Comparison of ENCODE assay signal across 7 mouse cellular contexts in the genomic region with DNA sequence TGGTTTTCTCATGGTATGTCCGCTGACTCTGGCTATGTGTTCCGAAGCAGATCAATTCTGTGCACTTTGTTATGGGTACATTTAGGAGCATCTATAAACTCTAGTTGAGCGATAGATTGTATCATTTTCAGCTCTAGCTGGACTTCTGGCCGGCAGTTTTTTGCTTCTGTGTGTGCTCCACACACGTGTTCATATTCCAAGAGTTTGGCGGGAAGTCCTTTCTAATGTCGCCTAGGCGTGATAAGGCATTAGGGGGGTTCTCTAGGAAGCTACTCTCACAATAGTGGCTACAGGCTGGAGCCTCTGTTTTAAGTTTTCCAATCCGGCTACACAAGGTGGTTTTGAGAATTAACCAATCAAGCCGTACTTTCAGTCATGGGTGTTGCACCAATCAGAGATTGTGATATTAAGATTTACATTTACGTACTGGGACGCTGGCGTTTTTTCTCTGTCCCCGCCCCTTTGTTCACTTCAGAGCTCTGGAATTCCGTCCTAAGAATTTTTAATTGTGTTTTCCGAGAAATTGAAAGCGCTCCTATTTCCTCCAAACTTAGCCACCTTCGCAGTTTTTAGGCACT. TPM values are rescaled to one million over a fixed set of nuclear protein-coding genes. Genes with fewer than 3 reads are reported as not detected.
DNase-seq lines count a peak whose midpoint lies in the region; ATAC-seq lines count a peak whose summit lies in the region.

No protein-coding gene starts in this region.

- peak overlapping the region; percentile 100 for H3K4me2 ChIP-seq in hindbrain, embryonic 16.5 days (ENCODE audit: low read length)

- peak; percentile 86 for ATAC-seq in hindbrain, embryonic 16.5 days

- no peaks in the 10 kb centered on the region for H3K36me3 ChIP-seq in hindbrain, embryonic 16.5 days (ENCODE audit: control insufficient read depth, insufficient read depth, low read length)

- WGBS in hindbrain, embryonic 16.5 days, result 0% methylated on average over 18 of the region's 18 CpGs

- H3K4me3 ChIP-seq in hindbrain, embryonic 16.5 days (ENCODE audit: low read length), result peak overlapping the region; percentile 54

- peak overlapping the region; percentile 82 for H3K27ac ChIP-seq in hindbrain, embryonic 16.5 days (ENCODE audit: low read depth, low read length)

- peak; percentile 96 for DNase-seq in ZHBTc4 (ENCODE audit: low read depth, low spot score)
- DNase-seq in cerebellum, postnatal 10 days, result peak; percentile 78 to 83
- peak; percentile 54 to 58 for DNase-seq in frontal cortex, postnatal 10 days (ENCODE audit: low spot score in 2 of 2)
- DNase-seq in left cerebral cortex, adult 18-20 months (ENCODE audit: low spot score in 2 of 2), result peak; percentile 47 to 64
- DNase-seq in lung, postnatal 36 days, result peak; percentile 93
- DNase-seq in right cerebral cortex, postnatal 14 days, result peak; percentile 10

- no peaks in the 10 kb centered on the region for H3K27me3 ChIP-seq in hindbrain, embryonic 16.5 days (replicated peaks; ENCODE audit: control insufficient read depth, insufficient read depth, low read length)

- H3K4me1 ChIP-seq in hindbrain, embryonic 16.5 days (ENCODE audit: control insufficient read depth, insufficient read depth, low read depth, low read length), result peaks cover 9% of the 10 kb centered on the region

- peak overlapping the region; percentile 70 for H3K9ac ChIP-seq in hindbrain, embryonic 16.5 days (ENCODE audit: low read depth, low read length)

- no peaks in the 10 kb centered on the region for H3K9me3 ChIP-seq in hindbrain, embryonic 16.5 days (ENCODE audit: control insufficient read depth, low read length)

RNA-seq across cellular contexts. Expression of a gene that starts 2.9 kb away (rescaled TPM):
- polyA plus RNA-seq in hindbrain, embryonic 16.5 days (2015; fragmentation: Nextera tagmentation; extraction: Ambion mirVana), result 0.07 and 0.10 TPM in 2 replicates
- 1 to 10 TPM; 3.1 to 3.7 TPM for total RNA-seq in left cerebral cortex, adult 18-20 months (2021)

RNA-seq across cellular contexts. Expression of a gene that starts 4.5 kb away (rescaled TPM):
- 0.59 TPM in 1 of 2 replicates, not detected in the other for polyA plus RNA-seq in hindbrain, embryonic 16.5 days (2015; fragmentation: Nextera tagmentation; extraction: Ambion mirVana)
- 100 to 1,000 TPM; 168 to 177 TPM for total RNA-seq in left cerebral cortex, adult 18-20 months (2021)

RNA-seq across cellular contexts. Expression of a gene that starts 6.2 kb away (rescaled TPM):
- polyA plus RNA-seq in hindbrain, embryonic 16.5 days (2015; fragmentation: Nextera tagmentation; extraction: Ambion mirVana), result 0.85 and 0.97 TPM in 2 replicates
- total RNA-seq in left cerebral cortex, adult 18-20 months (2021), result 10 to 100 TPM; 47.4 to 48.5 TPM

RNA-seq across cellular contexts. Expression of a gene that starts 12.1 kb away (rescaled TPM):
- polyA plus RNA-seq in hindbrain, embryonic 16.5 days (2015; fragmentation: Nextera tagmentation; extraction: Ambion mirVana), result not detected in 2 replicates
- 10 to 100 TPM; 16.3 to 17.0 TPM for total RNA-seq in left cerebral cortex, adult 18-20 months (2021)

RNA-seq across cellular contexts. Expression of a gene that starts 12.7 kb away (rescaled TPM):
- 0.16 and 0.29 TPM in 2 replicates for polyA plus RNA-seq in hindbrain, embryonic 16.5 days (2015; fragmentation: Nextera tagmentation; extraction: Ambion mirVana)
- total RNA-seq in left cerebral cortex, adult 18-20 months (2021), result under 1 TPM; 0.54 to 0.67 TPM

Comparison
In these comparisons a context has a peak if more than half of its experiments do, and no peak if none do; other contexts are left out.
1. Peak in every context shown above with its lines: DNase-seq, ATAC-seq, H3K4me3 ChIP-seq and H3K27ac ChIP-seq.
2. DNase-seq: peak in every context shown above with its lines; median percentile 96 in ZHBTc4; 93 in lung, postnatal 36 days; 80 in cerebellum, postnatal 10 days; 56 in frontal cortex, postnatal 10 days; 56 in left cerebral cortex, adult 18-20 months; 10 in right cerebral cortex, postnatal 14 days.